Mouse (Mus musculus): ENCODE measurements around the gene Palm2. TPM values are rescaled to one million over a fixed set of nuclear protein-coding genes. Genes with fewer than 3 reads are reported as not detected.

Palm2 gene
- polyA plus RNA-seq, 1 experiment from 2014 or later, result 1.1 TPM

DNA sequence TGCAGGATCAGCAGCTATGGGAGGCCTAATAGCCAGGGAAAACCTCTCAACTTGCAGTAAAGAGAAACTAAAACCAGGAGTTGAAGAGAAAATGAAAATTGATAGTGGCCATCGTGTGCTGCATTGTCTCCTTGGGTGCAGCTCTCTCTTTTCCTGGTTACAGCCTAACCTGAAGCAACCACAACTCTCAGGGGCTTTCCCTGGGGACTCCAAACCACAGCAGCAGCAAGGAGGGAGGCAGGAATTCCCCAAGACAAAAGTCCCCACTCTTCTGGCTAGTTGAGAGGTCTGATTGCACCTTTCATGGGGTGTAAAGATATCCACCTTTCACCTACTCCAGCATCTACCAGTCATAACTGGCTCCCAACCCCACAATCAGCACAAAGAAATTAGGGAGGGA lies 291.5 kb downstream of the Palm2 start:
- Histone ChIP-seq H3K4me3 (ENCODE audit: low read depth, low read length) (no peak overlapping the region), H3K9me3 (ENCODE audit: control insufficient read depth) (no peaks in the 10 kb centered on the region), H3K36me3 (ENCODE audit: control insufficient read depth, insufficient read depth) (no peaks in the 10 kb centered on the region), H3K27me3 (replicated peaks; ENCODE audit: control insufficient read depth, insufficient read depth, low read length) (no peaks in the 10 kb centered on the region), H3K4me1 (replicated peaks; ENCODE audit: control insufficient read depth, insufficient read depth, low read length) (no peaks in the 10 kb centered on the region), H3K4me2 (replicated peaks; ENCODE audit: low read depth) (no peak overlapping the region), H3K9ac (ENCODE audit: low read depth, low read length) (no peak overlapping the region), H3K27ac (ENCODE audit: low read depth, low read length) (no peak overlapping the region)
- WGBS, result 65% methylated on average over 1 of the region's 1 CpGs
- ATAC-seq, result no peak
- TF ChIP-seq CTCF (IDR thresholded peaks at IDR 0.05; ENCODE audit: low read depth), result no peak

- Histone ChIP-seq H3K27me3 (replicated peaks; ENCODE audit: control insufficient read depth, insufficient read depth, low read length) (no peaks in the 10 kb centered on the region), H3K4me3 (ENCODE audit: low read depth, low read length) (no peak overlapping the region), H3K4me1 (replicated peaks; ENCODE audit: control insufficient read depth, insufficient read depth, low read length) (no peaks in the 10 kb centered on the region), H3K9ac (ENCODE audit: low read depth, low read length) (no peak overlapping the region), H3K36me3 (ENCODE audit: control insufficient read depth, insufficient read depth) (no peaks in the 10 kb centered on the region), H3K27ac (ENCODE audit: low read depth, low read length) (no peak overlapping the region), H3K4me2 (replicated peaks; ENCODE audit: low read depth) (no peak overlapping the region), H3K9me3 (ENCODE audit: control insufficient read depth) (no peaks in the 10 kb centered on the region)
- 88% methylated on average over 4 of the region's 4 CpGs for WGBS
- no peak for TF ChIP-seq CTCF (IDR thresholded peaks at IDR 0.05; ENCODE audit: low read depth)
- no peak for ATAC-seq
These were observed 294.6 kb downstream of the Palm2 start for GRCm38 (mm10) chr4:57728611-57729183.

DNA sequence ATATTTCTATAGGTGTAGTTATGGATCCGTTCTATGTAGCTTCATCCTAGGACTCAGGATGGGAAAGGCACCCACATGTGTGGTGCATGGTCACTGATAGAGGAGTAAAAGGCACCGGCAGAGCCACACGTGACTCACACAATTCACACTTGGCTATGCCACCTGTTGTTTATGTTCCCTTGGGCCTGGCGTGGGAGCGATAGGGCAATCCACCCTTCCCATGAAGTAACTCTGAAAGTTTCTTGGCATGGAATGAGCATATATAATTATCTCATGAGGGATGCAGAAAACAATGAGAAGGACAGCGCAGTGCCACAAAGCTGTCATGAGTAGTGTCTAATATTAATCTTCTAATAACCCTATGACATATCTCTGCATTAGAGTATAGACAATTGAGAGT lies 296.0 kb downstream of the Palm2 start:
- Histone ChIP-seq H3K27me3 (replicated peaks; ENCODE audit: control insufficient read depth, insufficient read depth, low read length) (no peaks in the 10 kb centered on the region), H3K4me1 (replicated peaks; ENCODE audit: control insufficient read depth, insufficient read depth, low read length) (no peaks in the 10 kb centered on the region), H3K9ac (ENCODE audit: low read depth, low read length) (no peak overlapping the region), H3K36me3 (ENCODE audit: control insufficient read depth, insufficient read depth) (no peaks in the 10 kb centered on the region), H3K4me2 (replicated peaks; ENCODE audit: low read depth) (no peak overlapping the region), H3K9me3 (ENCODE audit: control insufficient read depth) (no peaks in the 10 kb centered on the region), H3K27ac (ENCODE audit: low read depth, low read length) (no peak overlapping the region), H3K4me3 (ENCODE audit: low read depth, low read length) (no peak overlapping the region)
- ATAC-seq, result no peak
- 86% methylated on average over 6 of the region's 6 CpGs for WGBS
- no peak for TF ChIP-seq CTCF (IDR thresholded peaks at IDR 0.05; ENCODE audit: low read depth)

DNA sequence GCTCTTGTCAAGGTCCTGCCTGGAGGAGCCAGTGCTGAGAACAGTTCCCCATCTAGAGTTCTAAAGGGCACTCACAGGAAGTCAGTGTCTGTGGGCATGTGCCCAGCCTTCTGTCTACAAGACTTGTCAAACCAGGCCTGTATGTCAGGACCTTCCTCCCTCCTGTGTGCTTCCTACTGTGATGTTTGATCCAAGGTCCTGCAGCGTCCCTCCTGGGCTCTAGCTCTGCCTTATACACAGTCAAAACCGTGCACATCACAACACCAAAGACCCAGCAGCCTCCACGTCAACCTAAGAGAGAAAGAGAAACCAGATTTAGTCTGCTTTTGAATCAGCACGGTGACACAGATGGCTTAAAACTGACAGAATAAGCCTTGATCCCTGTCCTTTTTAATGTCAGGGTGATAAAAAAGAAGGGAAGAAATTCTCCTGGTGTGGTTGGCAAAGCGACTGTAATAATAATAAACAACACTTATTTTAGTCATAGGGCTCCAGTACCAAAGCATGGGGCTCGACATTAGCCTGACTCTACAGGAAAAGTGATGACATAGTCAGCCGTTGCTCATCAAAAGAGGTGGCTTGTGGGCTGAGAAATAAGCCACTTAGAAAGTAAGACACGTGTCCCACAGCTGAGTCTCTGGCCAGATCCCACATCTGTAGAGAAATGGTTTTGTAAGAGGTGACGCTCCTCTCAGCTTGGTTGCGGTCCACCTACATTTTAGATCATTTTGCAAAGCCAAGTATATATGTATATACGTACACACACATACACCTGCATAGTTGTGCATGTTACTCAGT lies 297.0 kb downstream of the Palm2 start:
- H3K27ac ChIP-seq (ENCODE audit: low read depth, low read length), result no peak overlapping the region
- WGBS, result 75% methylated on average over 11 of the region's 11 CpGs
- no peak overlapping the region for H3K9ac ChIP-seq (ENCODE audit: low read depth, low read length)
- H3K36me3 ChIP-seq (ENCODE audit: control insufficient read depth, insufficient read depth), result no peaks in the 10 kb centered on the region
- ATAC-seq, result no peak
- no peaks in the 10 kb centered on the region for H3K27me3 ChIP-seq (replicated peaks; ENCODE audit: control insufficient read depth, insufficient read depth, low read length)
- no peak overlapping the region for H3K4me3 ChIP-seq (ENCODE audit: low read depth, low read length)
- no peak overlapping the region for H3K4me2 ChIP-seq (replicated peaks; ENCODE audit: low read depth)
- H3K4me1 ChIP-seq (replicated peaks; ENCODE audit: control insufficient read depth, insufficient read depth, low read length), result no peaks in the 10 kb centered on the region
- no peaks in the 10 kb centered on the region for H3K9me3 ChIP-seq (ENCODE audit: control insufficient read depth)
- TF ChIP-seq CTCF (IDR thresholded peaks at IDR 0.05; ENCODE audit: low read depth), result no peak

- no peak for TF ChIP-seq CTCF (IDR thresholded peaks at IDR 0.05; ENCODE audit: low read depth)
- Histone ChIP-seq H3K9ac (ENCODE audit: low read depth, low read length) (no peak overlapping the region), H3K27ac (ENCODE audit: low read depth, low read length) (no peak overlapping the region), H3K4me3 (ENCODE audit: low read depth, low read length) (no peak overlapping the region), H3K27me3 (replicated peaks; ENCODE audit: control insufficient read depth, insufficient read depth, low read length) (no peaks in the 10 kb centered on the region), H3K4me2 (replicated peaks; ENCODE audit: low read depth) (no peak overlapping the region), H3K4me1 (replicated peaks; ENCODE audit: control insufficient read depth, insufficient read depth, low read length) (no peaks in the 10 kb centered on the region), H3K36me3 (ENCODE audit: control insufficient read depth, insufficient read depth) (no peaks in the 10 kb centered on the region), H3K9me3 (ENCODE audit: control insufficient read depth) (no peaks in the 10 kb centered on the region)
- WGBS, result 70% methylated on average over 5 of the region's 5 CpGs
- ATAC-seq, result no peak
These were observed 298.3 kb downstream of the Palm2 start for GRCm38 (mm10) chr4:57732351-57732750.

DNA sequence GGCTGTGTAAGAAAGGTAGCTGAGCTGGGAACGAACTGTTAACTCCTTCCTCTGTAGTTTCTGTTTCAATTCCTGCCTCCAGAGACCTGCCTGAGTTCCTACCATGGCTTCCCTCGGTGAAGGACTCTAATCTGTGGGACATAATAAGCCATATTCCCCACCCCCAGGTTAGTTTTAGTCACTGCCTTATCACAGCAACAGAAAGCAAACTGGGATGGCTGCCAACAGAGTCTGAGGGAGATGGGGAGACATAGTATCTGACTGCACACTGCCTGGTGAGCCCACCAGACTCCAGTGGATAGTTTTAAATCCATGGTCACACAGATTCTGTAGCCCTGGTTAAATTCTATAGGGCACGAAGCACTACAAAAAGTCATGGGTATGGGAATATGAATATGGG lies 299.4 kb downstream of the Palm2 start:
- Histone ChIP-seq H3K27ac (ENCODE audit: low read depth, low read length) (no peak overlapping the region), H3K9me3 (ENCODE audit: control insufficient read depth) (no peaks in the 10 kb centered on the region), H3K9ac (ENCODE audit: low read depth, low read length) (no peak overlapping the region), H3K4me2 (replicated peaks; ENCODE audit: low read depth) (no peak overlapping the region), H3K4me3 (ENCODE audit: low read depth, low read length) (no peak overlapping the region), H3K27me3 (replicated peaks; ENCODE audit: control insufficient read depth, insufficient read depth, low read length) (no peaks in the 10 kb centered on the region), H3K4me1 (replicated peaks; ENCODE audit: control insufficient read depth, insufficient read depth, low read length) (no peaks in the 10 kb centered on the region), H3K36me3 (ENCODE audit: control insufficient read depth, insufficient read depth) (no peaks in the 10 kb centered on the region)
- no peak for TF ChIP-seq CTCF (IDR thresholded peaks at IDR 0.05; ENCODE audit: low read depth)
- 58% methylated on average over 3 of the region's 3 CpGs for WGBS
- no peak for ATAC-seq

Measured in intestine, postnatal 0 days (tissue).